Mouse (Mus musculus): ENCODE measurements around the gene Dcaf5. TPM values are rescaled to one million over a fixed set of nuclear protein-coding genes. Genes with fewer than 3 reads are reported as not detected.

Gene Dcaf5
- polyA plus RNA-seq, 1 experiment, result 18.1 TPM

DNA sequence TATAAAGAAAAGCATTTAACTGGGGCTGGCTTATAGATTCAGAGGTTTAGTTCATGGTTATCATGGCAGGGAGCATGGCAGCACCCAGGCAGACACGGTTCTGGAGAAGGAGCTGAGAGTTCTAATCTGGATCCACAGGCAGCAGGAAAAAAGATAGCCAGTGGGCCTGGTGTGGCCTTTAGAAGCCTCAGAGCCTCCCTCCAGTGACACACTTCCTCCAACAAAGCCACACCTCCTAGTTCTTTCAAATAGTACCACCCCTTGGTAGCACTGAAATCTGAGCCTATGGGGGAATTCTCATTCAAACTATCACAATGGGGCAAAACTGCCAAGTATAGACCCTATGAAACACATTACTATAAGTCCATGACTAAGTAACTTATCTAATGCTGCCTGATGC lies 51.0 kb downstream of the Dcaf5 start:
- H3K4me3 ChIP-seq (ENCODE audit: insufficient read depth, low read length), result no peak overlapping the region
- no peak overlapping the region for H3K27ac ChIP-seq (ENCODE audit: insufficient read depth, low read depth, low read length)
- H3K4me1 ChIP-seq (ENCODE audit: control insufficient read depth, insufficient read depth, low read length), result peaks cover 3% of the 10 kb centered on the region
- no peak for TF ChIP-seq POLR2A (IDR thresholded peaks at IDR 0.05; ENCODE audit: borderline replicate concordance, low read depth, low read length)
- TF ChIP-seq CTCF (IDR thresholded peaks at IDR 0.05; ENCODE audit: low read depth, low read length), result no peak

DNA sequence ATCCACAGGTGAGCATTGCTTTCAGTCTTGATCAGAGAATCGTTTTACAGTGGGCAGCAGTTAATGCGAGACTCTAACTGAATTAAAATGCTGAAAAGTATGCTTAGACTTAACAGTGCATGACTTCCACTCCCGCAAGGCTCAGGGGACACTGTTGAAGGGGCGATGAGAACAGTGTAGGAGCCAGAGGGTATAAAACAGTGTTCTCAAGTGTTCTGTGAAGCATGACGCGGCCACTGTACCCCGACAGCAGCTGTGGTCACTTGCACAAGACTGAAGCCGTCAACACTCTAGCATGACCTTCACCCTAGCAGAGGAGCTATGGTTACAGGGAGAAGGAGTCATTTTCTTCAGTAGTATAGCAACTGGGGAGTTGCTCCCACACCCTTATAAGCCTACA lies 52.9 kb downstream of the Dcaf5 start:
- Histone ChIP-seq H3K27ac (ENCODE audit: insufficient read depth, low read depth, low read length) (no peak overlapping the region), H3K4me3 (ENCODE audit: insufficient read depth, low read length) (no peak overlapping the region), H3K4me1 (ENCODE audit: control insufficient read depth, insufficient read depth, low read length) (peaks cover 3% of the 10 kb centered on the region)
- TF ChIP-seq POLR2A (IDR thresholded peaks at IDR 0.05; ENCODE audit: borderline replicate concordance, low read depth, low read length) (no peak), CTCF (IDR thresholded peaks at IDR 0.05; ENCODE audit: low read depth, low read length) (no peak)

DNA sequence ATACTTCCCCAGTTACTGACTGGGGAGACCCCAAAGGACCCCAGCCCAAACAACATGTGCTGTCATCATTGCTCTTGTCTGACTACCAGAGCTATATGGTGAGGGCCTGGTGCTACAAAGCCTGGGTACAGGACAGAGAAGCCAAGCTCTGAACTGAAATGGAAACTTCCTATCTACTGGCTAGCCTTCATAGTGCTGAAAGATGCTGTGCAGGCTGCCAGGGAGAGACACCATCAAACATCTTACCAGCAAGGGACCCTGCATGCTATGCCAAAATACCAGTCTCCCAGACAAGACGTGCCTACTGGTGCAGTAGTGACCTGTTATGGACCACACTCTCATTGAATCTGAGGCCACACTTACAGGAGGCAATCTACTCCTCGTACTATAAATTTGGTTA lies 53.6 kb downstream of the Dcaf5 start:
- Histone ChIP-seq H3K4me3 (ENCODE audit: insufficient read depth, low read length) (no peak overlapping the region), H3K27ac (ENCODE audit: insufficient read depth, low read depth, low read length) (no peak overlapping the region), H3K4me1 (ENCODE audit: control insufficient read depth, insufficient read depth, low read length) (peaks cover 3% of the 10 kb centered on the region)
- TF ChIP-seq POLR2A (IDR thresholded peaks at IDR 0.05; ENCODE audit: borderline replicate concordance, low read depth, low read length), result no peak
- no peak for TF ChIP-seq CTCF (IDR thresholded peaks at IDR 0.05; ENCODE audit: low read depth, low read length)

GRCm38 (mm10) chr12:80379831-80380457 lies 56.5 kb downstream of the Dcaf5 start:
- H3K4me1 ChIP-seq (ENCODE audit: control insufficient read depth, insufficient read depth, low read length), result peaks cover 3% of the 10 kb centered on the region
- TF ChIP-seq POLR2A (IDR thresholded peaks at IDR 0.05; ENCODE audit: borderline replicate concordance, low read depth, low read length) (no peak), CTCF (IDR thresholded peaks at IDR 0.05; ENCODE audit: low read depth, low read length) (no peak)
- no peak overlapping the region for H3K27ac ChIP-seq (ENCODE audit: insufficient read depth, low read depth, low read length)
- no peak overlapping the region for H3K4me3 ChIP-seq (ENCODE audit: insufficient read depth, low read length)

- no peak overlapping the region for H3K4me3 ChIP-seq (ENCODE audit: insufficient read depth, low read length)
- no peaks in the 10 kb centered on the region for H3K4me1 ChIP-seq (ENCODE audit: control insufficient read depth, insufficient read depth, low read length)
- H3K27ac ChIP-seq (ENCODE audit: insufficient read depth, low read depth, low read length), result no peak overlapping the region
- no peak for TF ChIP-seq CTCF (IDR thresholded peaks at IDR 0.05; ENCODE audit: low read depth, low read length)
- TF ChIP-seq POLR2A (IDR thresholded peaks at IDR 0.05; ENCODE audit: borderline replicate concordance, low read depth, low read length), result no peak
Observed at GRCm38 (mm10) chr12:80379393-80379792, 57.0 kb downstream of the Dcaf5 start.

DNA sequence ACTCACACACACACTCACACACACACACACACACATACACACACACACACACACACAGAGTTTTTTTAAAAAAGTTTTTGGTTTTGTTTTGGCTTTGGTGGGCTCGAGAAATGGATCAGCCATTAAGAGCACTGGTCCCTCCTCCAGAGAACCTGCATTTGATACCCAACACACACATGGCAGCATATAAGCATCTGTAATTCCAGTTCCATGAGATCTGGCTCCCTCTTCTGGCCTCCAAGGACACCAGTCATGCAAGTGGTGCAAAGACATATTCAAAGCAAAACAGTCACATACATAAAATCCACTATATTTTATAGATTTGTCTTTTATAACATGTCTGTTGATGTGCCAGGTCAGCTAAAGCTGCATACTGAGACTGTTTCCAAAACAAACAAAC lies 58.8 kb downstream of the Dcaf5 start:
- TF ChIP-seq CTCF (IDR thresholded peaks at IDR 0.05; ENCODE audit: low read depth, low read length), result no peak
- no peak for TF ChIP-seq POLR2A (IDR thresholded peaks at IDR 0.05; ENCODE audit: borderline replicate concordance, low read depth, low read length)

GRCm38 (mm10) chr12:80375721-80376120 lies 60.7 kb downstream of the Dcaf5 start:
- peaks cover 9% of the 10 kb centered on the region for H3K4me1 ChIP-seq (ENCODE audit: control insufficient read depth, insufficient read depth, low read length)
- no peak overlapping the region for H3K27ac ChIP-seq (ENCODE audit: insufficient read depth, low read depth, low read length)
- no peak for TF ChIP-seq CTCF (IDR thresholded peaks at IDR 0.05; ENCODE audit: low read depth, low read length)
- no peak for TF ChIP-seq POLR2A (IDR thresholded peaks at IDR 0.05; ENCODE audit: borderline replicate concordance, low read depth, low read length)
- no peak overlapping the region for H3K4me3 ChIP-seq (ENCODE audit: insufficient read depth, low read length)

More for the DNA sequence above, 58.8 kb downstream of the Dcaf5 start:
- Histone ChIP-seq H3K4me1 (ENCODE audit: control insufficient read depth, insufficient read depth, low read length) (peaks cover 9% of the 10 kb centered on the region), H3K27ac (ENCODE audit: insufficient read depth, low read depth, low read length) (no peak overlapping the region), H3K4me3 (ENCODE audit: insufficient read depth, low read length) (no peak overlapping the region)

DNA sequence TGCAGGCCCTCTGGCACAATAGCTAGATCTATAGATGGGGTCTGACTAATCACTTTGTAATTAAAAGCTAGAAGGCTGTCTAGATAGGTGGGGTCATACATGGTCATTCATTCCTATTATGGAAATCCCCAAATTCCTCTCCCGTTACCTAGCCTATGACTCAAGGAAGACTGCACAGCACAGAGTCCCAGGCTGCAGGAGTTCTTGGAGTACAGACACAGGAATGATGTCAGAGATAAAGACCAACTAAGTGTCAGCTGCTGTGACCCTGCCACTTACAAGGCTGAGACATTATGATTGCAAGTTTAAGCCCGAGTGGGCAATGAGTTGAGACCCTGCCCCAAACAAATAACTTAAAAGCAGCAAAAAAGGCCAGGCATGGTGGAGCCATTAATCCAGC lies 61.7 kb downstream of the Dcaf5 start:
- Histone ChIP-seq H3K4me1 (ENCODE audit: control insufficient read depth, insufficient read depth, low read length) (peaks cover 9% of the 10 kb centered on the region), H3K4me3 (ENCODE audit: insufficient read depth, low read length) (no peak overlapping the region), H3K27ac (ENCODE audit: insufficient read depth, low read depth, low read length) (no peak overlapping the region)
- no peak for TF ChIP-seq POLR2A (IDR thresholded peaks at IDR 0.05; ENCODE audit: borderline replicate concordance, low read depth, low read length)
- TF ChIP-seq CTCF (IDR thresholded peaks at IDR 0.05; ENCODE audit: low read depth, low read length), result no peak

GRCm38 (mm10) chr12:80372946-80373345 lies 63.5 kb downstream of the Dcaf5 start:
- Histone ChIP-seq H3K27ac (ENCODE audit: insufficient read depth, low read depth, low read length) (no peak overlapping the region), H3K4me1 (ENCODE audit: control insufficient read depth, insufficient read depth, low read length) (peaks cover 9% of the 10 kb centered on the region), H3K4me3 (ENCODE audit: insufficient read depth, low read length) (no peak overlapping the region)
- no peak for TF ChIP-seq POLR2A (IDR thresholded peaks at IDR 0.05; ENCODE audit: borderline replicate concordance, low read depth, low read length)
- no peak for TF ChIP-seq CTCF (IDR thresholded peaks at IDR 0.05; ENCODE audit: low read depth, low read length)

- H3K4me3 ChIP-seq (ENCODE audit: insufficient read depth, low read length), result no peak overlapping the region
- no peak for TF ChIP-seq CTCF (IDR thresholded peaks at IDR 0.05; ENCODE audit: low read depth, low read length)
- TF ChIP-seq POLR2A (IDR thresholded peaks at IDR 0.05; ENCODE audit: borderline replicate concordance, low read depth, low read length), result no peak
- no peak overlapping the region for H3K27ac ChIP-seq (ENCODE audit: insufficient read depth, low read depth, low read length)
- peaks cover 16% of the 10 kb centered on the region for H3K4me1 ChIP-seq (ENCODE audit: control insufficient read depth, insufficient read depth, low read length)
Observed at GRCm38 (mm10) chr12:80367227-80367626, 69.2 kb downstream of the Dcaf5 start.

Data from bone marrow macrophage, adult 2 months (primary cell).